Mouse (Mus musculus) G1E (cell line): ENCODE measurements around the gene Sgpl1. TPM values are rescaled to one million over a fixed set of nuclear protein-coding genes. Genes with fewer than 3 reads are reported as not detected.

ENCODE experiments used
- ATAC-seq: 2 replicates; pipeline ENCODE4 v1.8.0; 2016; ENCODE audit warnings: mild to moderate bottlenecking; ENCODE audit not compliant: insufficient number of reproducible peaks, poor library complexity, low FRiP score, severe bottlenecking; ENCODE audit errors: extremely low read depth
- DNase-seq: peaks from one replicate; pipeline ENCODE4 v3.0.0; 2012; ENCODE audit warnings: low spot score
- H3K27me3 ChIP-seq: 2 replicates; pipeline ENCODE4 v1.6.1; 2012; ENCODE audit warnings: mild to moderate bottlenecking, low read length, inconsistent platforms; ENCODE audit not compliant: insufficient read depth
- H3K36me3 ChIP-seq: replicated peaks from 2 replicates; pipeline ENCODE3; 2012; ENCODE audit warnings: mild to moderate bottlenecking, inconsistent platforms
- H3K4me1 ChIP-seq: 2 replicates; pipeline ENCODE4 v1.6.1; 2012; ENCODE audit warnings: low read depth, low read length, inconsistent platforms, mixed read lengths; ENCODE audit not compliant: insufficient read depth
- H3K4me3 ChIP-seq: 2 replicates; pipeline ENCODE4 v1.5.1; 2012; ENCODE audit warnings: low read depth, mild to moderate bottlenecking, inconsistent platforms, low read length, moderate library complexity, mixed read lengths
- H3K9me3 ChIP-seq: replicated peaks from 2 replicates; pipeline ENCODE4 v1.6.1; 2012; ENCODE audit warnings: inconsistent platforms
- GATA2 ChIP-seq: IDR thresholded peaks from 2 replicates; pipeline ENCODE4 v1.6.1; 2012; ENCODE audit warnings: low read depth, low read length, inconsistent platforms, borderline replicate concordance
- polyA plus RNA-seq: library from polyadenylated mRNA; stranded (reverse); fragments of >175 nt; gene quantifications from 2 replicates; pipeline ENCODE4 v1.2.3, GENCODE M21; 2012
- total RNA-seq, 2 experiments: library from RNA; stranded (forward) in 1 of 2; stranded (reverse) in 1 of 2; fragments of 200-1000 nt in 1 of 2; fragments of >200 nt in 1 of 2; fragmentation: Nextera tagmentation in 1 of 2; gene quantifications; 2 replicates each; pipeline ENCODE4 v1.2.3; 2014 to 2017

Sgpl1 gene
- total and polyA plus RNA-seq, 3 experiments: 0.22 TPM; not detected in 2

DNA sequence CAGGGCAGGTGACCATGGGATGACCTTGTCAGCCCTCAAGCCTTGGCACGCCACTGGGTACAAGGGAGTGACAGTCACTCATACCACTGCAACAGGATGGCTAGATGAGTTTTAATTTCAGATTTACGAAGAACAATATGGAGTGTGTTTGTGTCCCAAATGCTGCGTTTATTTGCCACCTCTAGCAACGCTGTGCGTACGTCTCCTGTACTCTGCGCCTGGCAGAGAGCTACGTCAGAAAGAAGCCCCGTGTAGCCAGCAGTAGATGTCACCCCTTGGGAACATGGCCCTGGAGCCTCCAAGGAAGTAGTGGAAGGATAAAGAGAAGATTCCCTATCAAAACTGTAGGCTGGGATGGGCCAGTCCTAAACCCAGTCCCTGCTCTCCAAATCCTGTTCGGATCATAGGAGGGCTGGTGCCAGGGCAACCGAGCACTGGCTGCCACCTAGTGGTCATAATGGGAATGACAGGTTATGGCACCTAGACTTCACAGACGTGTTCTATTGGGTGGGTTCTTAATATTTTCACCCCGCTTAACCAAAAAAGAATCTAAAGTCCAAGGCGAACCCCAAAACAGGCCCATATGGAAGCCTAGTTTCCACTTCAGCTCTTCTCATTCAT lies 95.4 kb downstream of the Sgpl1 start:
- no peaks in the 10 kb centered on the region for H3K36me3 ChIP-seq
- ATAC-seq (no peak), DNase-seq (no peak)
- no peaks in the 10 kb centered on the region for H3K27me3 ChIP-seq
- H3K4me3 ChIP-seq: no peak overlapping the region
- peaks cover 58% of the 10 kb centered on the region for H3K9me3 ChIP-seq
- no peaks in the 10 kb centered on the region for H3K4me1 ChIP-seq
- TF ChIP-seq GATA2: no peak

Other genes with a start within 250 kb of the Sgpl1 start
- not detected in 2 replicates for gene Pcbd1, start 58.4 kb downstream of the Sgpl1 start, total RNA-seq (2014; fragmentation: Nextera tagmentation)
- not detected in 2 replicates for gene Pcbd1, start 58.4 kb downstream of the Sgpl1 start, total RNA-seq (2017)
- gene Pcbd1, start 58.4 kb downstream of the Sgpl1 start, polyA plus RNA-seq: not detected in 2 replicates
- gene Tbata, start 24.3 kb upstream of the Sgpl1 start, total RNA-seq (2014; fragmentation: Nextera tagmentation): not detected in 2 replicates
- not detected in 2 replicates for gene Tbata, start 24.3 kb upstream of the Sgpl1 start, total RNA-seq (2017)
- not detected in 2 replicates for gene Tbata, start 24.3 kb upstream of the Sgpl1 start, polyA plus RNA-seq
- gene Adamts14, start 125.7 kb upstream of the Sgpl1 start, total RNA-seq (2014; fragmentation: Nextera tagmentation): not detected in 2 replicates
- not detected in 2 replicates for gene Adamts14, start 125.7 kb upstream of the Sgpl1 start, total RNA-seq (2017)
- not detected in 2 replicates for gene Adamts14, start 125.7 kb upstream of the Sgpl1 start, polyA plus RNA-seq
- gene Prf1, start 150.1 kb upstream of the Sgpl1 start, total RNA-seq (2014; fragmentation: Nextera tagmentation): not detected in 2 replicates
- gene Prf1, start 150.1 kb upstream of the Sgpl1 start, total RNA-seq (2017): 0.05 and 0.06 TPM in 2 replicates
- not detected in 2 replicates for gene Prf1, start 150.1 kb upstream of the Sgpl1 start, polyA plus RNA-seq
- gene Pald1, start 235.8 kb upstream of the Sgpl1 start, total RNA-seq (2014; fragmentation: Nextera tagmentation): not detected in 2 replicates
- not detected in 2 replicates for gene Pald1, start 235.8 kb upstream of the Sgpl1 start, total RNA-seq (2017)
- 0.03 TPM in 1 of 2 replicates, not detected in the other for gene Pald1, start 235.8 kb upstream of the Sgpl1 start, polyA plus RNA-seq